Mouse (Mus musculus) spleen, adult 10 weeks (tissue): ENCODE results near the gene Psmd13. TPM values are rescaled to one million over a fixed set of nuclear protein-coding genes. Genes with fewer than 3 reads are reported as not detected.

Experiments
- polyA plus RNA-seq: library from polyadenylated mRNA; stranded (reverse); fragments of 350-450 nt; fragmentation: Illumina TruSeq; extraction: RNeasy Lipid Tissue Mini Kit (QIAGEN cat#74804); gene quantifications from one replicate; pipeline ENCODE4 v1.2.3, GENCODE M21; 2015; ENCODE audit warnings: low replicate concordance; ENCODE audit not compliant: insufficient read depth

Gene Psmd13
- 119 TPM for polyA plus RNA-seq

GRCm38 (mm10) chr7:140881696-140882468, at the start of gene Psmd13, which contains the start of gene Sirt3:
Gene Psmd13, plus strand, starts transcription at chr7:140881968.
Gene Sirt3, minus strand, starts transcription at chr7:140882309.

DNA sequence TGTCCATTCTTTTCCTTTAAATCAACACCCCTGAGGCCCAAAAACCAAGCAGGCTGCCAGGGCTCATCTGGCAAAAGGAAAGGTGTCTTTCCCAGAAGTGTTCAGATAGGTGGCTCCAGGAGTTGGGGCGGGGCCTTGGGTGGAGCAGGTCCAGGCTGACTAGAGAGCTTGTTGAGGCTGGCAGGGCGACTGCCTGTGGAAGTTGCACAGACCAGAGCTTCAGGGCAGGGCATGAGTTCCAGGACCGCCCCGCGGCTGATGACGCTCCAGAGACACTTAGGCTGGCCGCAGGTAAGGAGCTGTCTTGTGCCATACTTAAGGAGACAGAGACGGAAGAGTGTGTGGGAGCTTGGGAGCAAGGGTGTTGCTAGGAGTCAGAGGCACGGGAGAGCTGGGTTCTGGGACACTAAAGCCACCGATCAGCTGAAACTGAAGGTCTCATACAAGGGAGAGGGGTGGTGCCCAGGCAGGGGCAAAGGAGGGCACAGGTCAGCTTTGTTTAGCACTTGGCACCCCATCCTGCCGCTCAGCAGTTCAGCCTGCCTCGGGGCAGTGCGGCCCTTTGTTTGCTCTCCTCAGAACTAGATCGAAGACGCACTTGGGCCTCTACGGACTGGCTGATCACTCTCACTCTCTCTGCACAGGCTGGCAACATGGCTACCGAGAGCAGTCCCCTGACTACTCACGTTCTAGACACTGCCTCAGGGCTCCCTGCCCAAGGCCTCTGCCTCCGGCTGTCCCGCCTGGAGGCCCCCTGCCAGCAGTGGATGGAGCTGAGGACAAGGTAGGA, 46.6 kb upstream of the Psmd13 start, which contains the start of gene Urah:
Urah (plus strand) TSS at position 51 of the 790 bp plus-strand sequence.

DNA sequence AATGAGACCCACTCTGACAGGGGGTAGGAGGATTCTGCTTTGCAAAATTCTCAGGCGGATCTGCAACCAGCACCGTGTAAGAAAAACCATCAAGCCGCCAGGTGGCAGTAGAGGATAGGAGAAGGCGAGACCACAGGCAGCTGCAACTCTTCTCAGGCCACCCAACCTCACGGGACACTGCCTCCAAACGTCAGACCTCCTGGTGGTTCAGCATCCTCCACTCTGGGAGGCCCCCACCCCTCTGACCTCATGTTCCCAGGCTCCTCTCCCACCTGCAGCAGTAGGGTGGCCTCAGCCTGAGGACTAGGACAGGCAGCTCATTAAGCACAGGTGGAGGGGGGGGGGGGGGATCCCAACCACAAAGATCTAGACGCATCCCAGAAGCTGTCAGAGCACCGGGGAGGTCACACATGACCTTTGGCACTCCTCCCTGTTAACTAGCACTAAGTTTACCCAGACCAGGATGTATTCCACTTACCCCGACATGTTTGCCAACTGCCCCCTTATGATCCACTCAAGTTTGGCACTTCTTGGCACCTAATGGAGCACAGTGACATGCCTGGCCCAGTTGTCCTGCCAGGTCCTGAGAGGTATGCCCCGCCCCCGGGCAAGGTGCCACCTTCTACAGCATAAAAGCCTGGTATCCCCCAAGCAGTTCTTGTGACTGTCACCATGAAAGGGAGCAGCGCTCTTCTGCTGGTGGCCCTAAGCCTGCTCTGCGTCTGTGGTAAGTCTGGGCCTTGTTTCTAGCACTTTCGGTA, 36.7 kb upstream of the Psmd13 start, which contains the start of gene Scgb1c1:
Scgb1c1 (plus strand) TSS at position 643 of the 761 bp plus-strand sequence.

GRCm38 (mm10) chr7:140847755-140848580, 33.8 kb upstream of the Psmd13 start, which contains the start of gene Odf3:
Gene Odf3, plus strand, starts transcription at chr7:140847805.

GRCm38 (mm10) chr7:140855860-140856784, 25.6 kb upstream of the Psmd13 start, which contains the start of gene Gm45785:
Gene Gm45785, minus strand, starts transcription at chr7:140856331.

DNA sequence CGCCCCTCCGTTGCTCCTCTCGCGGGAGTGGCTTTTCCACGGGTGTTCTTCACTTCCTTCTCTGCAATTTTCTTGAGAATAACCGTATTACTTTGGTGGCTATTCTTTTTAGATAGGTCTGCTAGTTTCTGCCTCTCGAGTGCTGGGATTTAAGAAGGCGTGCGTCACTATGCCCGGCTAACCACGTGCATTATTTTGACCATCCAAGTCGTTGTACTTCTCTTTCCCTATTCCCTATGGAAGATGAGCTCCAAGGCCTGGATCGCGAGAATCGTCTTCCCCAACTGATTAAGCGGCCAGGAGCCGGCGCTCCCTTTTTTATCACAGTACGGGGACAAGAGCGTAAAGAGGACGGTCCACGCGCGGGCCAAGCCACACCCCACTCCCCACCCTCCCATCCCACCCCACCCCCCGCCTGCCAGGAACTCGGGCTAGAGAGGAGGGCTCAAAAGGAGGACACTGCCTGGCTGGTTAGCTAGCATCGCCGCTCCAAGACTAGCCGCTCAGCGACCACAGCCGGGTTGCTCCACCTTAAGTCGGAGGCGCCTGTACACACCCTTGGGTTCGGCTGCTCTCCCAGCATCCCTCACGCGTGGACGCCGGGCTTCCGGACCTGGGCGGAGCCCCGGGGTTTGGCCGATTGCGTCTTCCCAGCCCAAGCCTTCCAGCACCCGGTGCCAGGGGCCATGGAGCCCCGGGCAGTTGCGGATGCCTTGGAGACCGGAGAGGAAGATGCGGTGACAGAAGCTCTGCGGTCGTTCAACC, 24.8 kb upstream of the Psmd13 start, which contains the start of gene Ric8a:
Ric8a (plus strand) TSS at position 173 of the 765 bp plus-strand sequence.

DNA sequence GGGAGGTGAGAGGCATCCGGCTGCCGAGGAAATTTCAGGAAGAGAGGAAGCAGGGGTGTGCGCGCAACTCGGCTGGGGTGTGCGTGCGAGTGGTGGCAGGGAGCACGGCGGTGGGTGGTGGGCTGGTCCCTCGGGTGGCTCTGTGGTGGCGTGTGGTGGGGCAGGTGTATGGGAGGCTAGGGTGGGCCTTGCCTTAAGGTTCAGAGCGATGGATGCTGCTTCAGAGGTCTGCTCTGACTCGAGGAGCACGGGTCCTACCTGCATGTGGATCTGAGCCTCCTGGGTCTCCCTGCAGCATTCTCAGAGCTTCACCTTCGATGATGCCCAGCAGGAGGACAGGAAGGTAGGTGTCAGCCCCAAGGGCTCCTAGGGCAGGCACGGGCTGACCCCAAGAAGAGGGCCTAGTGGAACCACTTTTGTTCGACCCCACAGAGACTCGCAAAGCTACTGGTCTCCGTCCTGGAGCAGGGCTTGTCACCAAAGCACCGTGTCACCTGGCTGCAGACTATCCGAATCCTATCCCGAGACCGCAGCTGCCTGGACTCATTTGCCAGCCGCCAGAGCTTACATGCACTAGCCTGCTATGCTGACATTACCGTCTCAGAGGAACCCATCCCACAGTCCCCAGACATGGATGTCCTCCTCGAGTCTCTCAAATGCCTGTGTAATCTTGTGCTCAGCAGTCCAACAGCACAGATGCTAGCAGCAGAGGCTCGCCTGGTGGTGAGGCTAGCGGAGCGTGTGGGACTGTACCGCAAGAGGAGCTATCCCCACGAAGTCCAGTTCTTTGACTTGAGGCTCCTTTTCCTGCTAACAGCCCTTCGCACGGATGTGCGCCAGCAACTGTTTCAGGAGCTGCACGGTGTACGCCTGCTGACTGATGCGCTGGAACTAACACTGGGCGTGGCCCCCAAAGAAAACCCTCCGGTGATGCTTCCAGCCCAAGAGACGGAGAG, 23.9 kb upstream of the Psmd13 start, which contains the start of gene Bet1l:
Bet1l (minus strand) TSS at position 28 of the 956 bp plus-strand sequence.

GRCm38 (mm10) chr7:140900220-140900619, 18.5 kb downstream of the Psmd13 start, which contains the start of gene Cox8b:
Gene Cox8b, minus strand, starts transcription at chr7:140900446.

GRCm38 (mm10) chr7:140920418-140921029, 38.8 kb downstream of the Psmd13 start, which contains the start of gene Nlrp6:
Gene Nlrp6, plus strand, starts transcription at chr7:140920902.

DNA sequence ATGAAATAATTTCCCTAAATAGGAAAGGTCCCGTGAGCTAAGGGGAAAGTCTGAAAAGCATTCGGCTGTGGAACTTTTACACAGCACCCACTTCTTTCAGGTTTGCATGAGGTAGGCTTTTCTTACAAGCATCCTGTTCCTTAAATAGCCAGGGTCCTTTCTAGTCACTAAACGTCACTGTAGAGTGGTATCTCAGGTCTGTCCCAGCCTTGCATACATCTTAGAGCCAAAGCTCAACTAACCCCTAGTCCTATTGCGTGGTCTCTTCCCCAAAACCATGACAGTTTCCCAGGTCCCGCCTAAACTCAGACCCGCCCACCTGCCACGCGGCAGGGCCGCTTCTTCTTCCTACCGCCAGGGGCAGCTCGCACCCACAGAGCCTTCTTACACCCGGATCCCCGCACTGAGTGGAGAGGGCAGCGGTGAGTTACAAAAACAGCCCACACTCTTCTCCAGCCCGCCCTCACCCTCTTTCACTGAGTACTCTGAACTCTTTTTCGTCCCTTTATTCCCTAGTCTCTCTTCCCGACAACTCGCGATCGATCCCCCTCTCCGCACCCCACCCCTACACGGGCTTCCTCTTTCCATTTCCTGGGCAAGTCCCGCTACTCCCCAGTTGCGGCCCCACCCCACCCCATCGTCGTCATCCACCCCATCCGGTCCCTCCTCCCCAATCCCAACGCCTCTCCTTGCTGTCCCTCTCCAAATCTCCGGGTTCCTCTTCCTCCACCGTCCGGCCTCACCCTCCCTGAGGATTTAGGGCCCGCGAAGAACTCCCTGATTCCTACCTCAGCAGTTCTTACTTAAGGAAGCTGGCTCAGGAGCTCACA, 59.7 kb downstream of the Psmd13 start, which contains the start of gene Pgghg:
Pgghg (plus strand) TSS at position 170 of the 830 bp plus-strand sequence.

Other genes with a start within 250 kb of the Psmd13 start
- not detected for gene Olfr53, start 235.5 kb upstream of the Psmd13 start, polyA plus RNA-seq
- not detected for gene Olfr539, start 222.0 kb upstream of the Psmd13 start, polyA plus RNA-seq
- gene Olfr45, start 200.0 kb upstream of the Psmd13 start, polyA plus RNA-seq = not detected
- gene Olfr541, start 184.7 kb upstream of the Psmd13 start, polyA plus RNA-seq = not detected
- gene Cyp2e1, start 118.2 kb upstream of the Psmd13 start, polyA plus RNA-seq = 5.1 TPM
- gene Syce1, start 94.1 kb upstream of the Psmd13 start, polyA plus RNA-seq = 0.75 TPM
- gene Zfp941, start 59.8 kb upstream of the Psmd13 start, polyA plus RNA-seq = not detected
- not detected for gene Urah, start 47.0 kb upstream of the Psmd13 start, polyA plus RNA-seq
- gene Scgb1c1, start 36.4 kb upstream of the Psmd13 start, polyA plus RNA-seq = not detected
- not detected for gene Odf3, start 34.2 kb upstream of the Psmd13 start, polyA plus RNA-seq
- not detected for gene Gm45785, start 25.6 kb upstream of the Psmd13 start, polyA plus RNA-seq
- 50.8 TPM for gene Ric8a, start 25.0 kb upstream of the Psmd13 start, polyA plus RNA-seq
- gene Bet1l, start 24.4 kb upstream of the Psmd13 start, polyA plus RNA-seq = 16.2 TPM
- 10.2 TPM for gene Sirt3, start 341 bp downstream of the Psmd13 start, polyA plus RNA-seq
- not detected for gene Cox8b, start 18.5 kb downstream of the Psmd13 start, polyA plus RNA-seq
- 0.07 TPM for gene Nlrp6, start 38.9 kb downstream of the Psmd13 start, polyA plus RNA-seq
- 11.0 TPM for gene Pgghg, start 59.4 kb downstream of the Psmd13 start, polyA plus RNA-seq
- gene Ifitm5, start 68.3 kb downstream of the Psmd13 start, polyA plus RNA-seq = 0.47 TPM
- not detected for gene Gm45717, start 74.0 kb downstream of the Psmd13 start, polyA plus RNA-seq
- gene Ifitm2, start 74.0 kb downstream of the Psmd13 start, polyA plus RNA-seq = 142 TPM
- 72.5 TPM for gene Ifitm1, start 85.3 kb downstream of the Psmd13 start, polyA plus RNA-seq
- gene Ifitm3, start 128.8 kb downstream of the Psmd13 start, polyA plus RNA-seq = 262 TPM
- 60.0 TPM for gene Ifitm6, start 136.0 kb downstream of the Psmd13 start, polyA plus RNA-seq
- gene Gm17387, start 147.2 kb downstream of the Psmd13 start, polyA plus RNA-seq = not detected
- 0.21 TPM for gene B4galnt4, start 179.1 kb downstream of the Psmd13 start, polyA plus RNA-seq
- 14.6 TPM for gene Pkp3, start 196.2 kb downstream of the Psmd13 start, polyA plus RNA-seq
- gene Sigirr, start 218.6 kb downstream of the Psmd13 start, polyA plus RNA-seq = 22.3 TPM
- gene Ano9, start 235.8 kb downstream of the Psmd13 start, polyA plus RNA-seq = not detected
- gene Ptdss2, start 240.4 kb downstream of the Psmd13 start, polyA plus RNA-seq = 20.3 TPM